Mouse (Mus musculus) thymus, postnatal 0 days (tissue): ENCODE results near the gene Slc39a1. TPM values are rescaled to one million over a fixed set of nuclear protein-coding genes. Genes with fewer than 3 reads are reported as not detected.
A peak's percentile ranks its signal among the peaks of the same experiment; 100 is the strongest.

Source experiments
- DNase-seq: peaks from one replicate; pipeline ENCODE4 v3.0.0-alpha.2; 2015; ENCODE audit warnings: low spot score
- microRNA-seq: library from miRNA; unstranded; fragments of <30 nt; microRNA quantifications from one replicate; pipeline ENCODE4, GENCODE M21; 2016; ENCODE audit warnings: borderline number of aligned reads
- polyA plus RNA-seq: library from polyadenylated mRNA; unstranded; fragments of >200 nt; fragmentation: Nextera tagmentation; extraction: Ambion mirVana; gene quantifications from 2 replicates; pipeline ENCODE4 v1.2.1, GENCODE M21; 2015

The Slc39a1 gene
- polyA plus RNA-seq, 1 experiment from 2014 or later: 96.1 TPM

- DNase-seq: peak; percentile 75
These were observed 45.5 kb downstream of the Slc39a1 start for GRCm38 (mm10) chr3:90293352-90294063.

- no peak for DNase-seq
These were observed 46.1 kb downstream of the Slc39a1 start for GRCm38 (mm10) chr3:90294064-90294440.

- no peak for DNase-seq
These were observed 46.7 kb downstream of the Slc39a1 start for GRCm38 (mm10) chr3:90294651-90295050.

Small RNA genes within 50 kb of the gene (microRNA-seq; reads per million reads assigned to microRNA genes)
- not detected for gene Mir7012

Other genes with a start within 250 kb of the Slc39a1 start
- 126 and 141 TPM in 2 replicates for gene Hax1, start 249.4 kb upstream of the Slc39a1 start, polyA plus RNA-seq
- 176 and 182 TPM in 2 replicates for gene 4933434E20Rik, start 196.5 kb upstream of the Slc39a1 start, polyA plus RNA-seq
- gene Ubap2l, start 195.5 kb upstream of the Slc39a1 start, polyA plus RNA-seq: 142 and 145 TPM in 2 replicates
- gene Tpm3, start 175.5 kb upstream of the Slc39a1 start, polyA plus RNA-seq: 687 and 711 TPM in 2 replicates
- 0.15 and 0.27 TPM in 2 replicates for gene Nup210l, start 144.0 kb upstream of the Slc39a1 start, polyA plus RNA-seq
- 2,641 and 2,777 TPM in 2 replicates for gene Rps27, start 34.5 kb upstream of the Slc39a1 start, polyA plus RNA-seq
- gene Rab13, start 34.5 kb upstream of the Slc39a1 start, polyA plus RNA-seq: 5.0 and 5.8 TPM in 2 replicates
- 169 and 171 TPM in 2 replicates for gene Jtb, start 16.6 kb upstream of the Slc39a1 start, polyA plus RNA-seq
- 3.3 and 3.9 TPM in 2 replicates for gene Creb3l4, start 4.7 kb upstream of the Slc39a1 start, polyA plus RNA-seq
- 16.1 and 21.1 TPM in 2 replicates for gene Crtc2, start 6.0 kb downstream of the Slc39a1 start, polyA plus RNA-seq
- 9.4 TPM in 2 replicates for gene Dennd4b, start 17.0 kb downstream of the Slc39a1 start, polyA plus RNA-seq
- 10.1 and 14.1 TPM in 2 replicates for gene Gatad2b, start 45.0 kb downstream of the Slc39a1 start, polyA plus RNA-seq
- 5.2 and 5.7 TPM in 2 replicates for gene Slc27a3, start 141.8 kb downstream of the Slc39a1 start, polyA plus RNA-seq
- gene Ints3, start 185.4 kb downstream of the Slc39a1 start, polyA plus RNA-seq: 14.5 and 15.7 TPM in 2 replicates
- 2.5 and 2.6 TPM in 2 replicates for gene Npr1, start 217.7 kb downstream of the Slc39a1 start, polyA plus RNA-seq
- gene Ilf2, start 228.0 kb downstream of the Slc39a1 start, polyA plus RNA-seq: 137 and 146 TPM in 2 replicates
- gene Snapin, start 242.9 kb downstream of the Slc39a1 start, polyA plus RNA-seq: 61.9 and 65.5 TPM in 2 replicates